Mouse (Mus musculus) hindbrain, embryonic 13.5 days (tissue): ENCODE results near the gene AC124502.3. TPM values are rescaled to one million over a fixed set of nuclear protein-coding genes. Genes with fewer than 3 reads are reported as not detected.
"Not testable (repeated sequence)": the region's sequence is repeated elsewhere in the genome, so short reads cannot be mapped to it uniquely, and the experiment has no call there.

Experiments used
- ATAC-seq: fragments of 200-750 bp; cut with Nextera tagmentation; 2 replicates; pipeline ENCODE4 v1.8.0; 2017; ENCODE audit warnings: moderate TSS enrichment; ENCODE audit not compliant: low FRiP score
- H3K27ac ChIP-seq: fragments of 300-500 bp; sonication (generic); 2 replicates; pipeline ENCODE4 v1.5.1; 2015; ENCODE audit warnings: inconsistent platforms, mild to moderate bottlenecking, moderate library complexity
- H3K27me3 ChIP-seq: fragments of 300-500 bp; sonication (generic); 2 replicates; pipeline ENCODE4 v1.6.1; 2015; ENCODE audit warnings: mild to moderate bottlenecking, inconsistent platforms
- H3K36me3 ChIP-seq: fragments of 300-500 bp; sonication (generic); 2 replicates; pipeline ENCODE4 v1.6.1; 2015; ENCODE audit warnings: mild to moderate bottlenecking, inconsistent platforms
- H3K4me1 ChIP-seq: fragments of 300-500 bp; sonication (generic); replicated peaks from 2 replicates; pipeline ENCODE4 v1.6.1; 2015; ENCODE audit warnings: inconsistent platforms
- H3K4me2 ChIP-seq: fragments of 300-500 bp; sonication (generic); 2 replicates; pipeline ENCODE4 v1.6.1; 2015; ENCODE audit warnings: inconsistent platforms, mild to moderate bottlenecking, moderate library complexity
- H3K4me3 ChIP-seq: fragments of 300-500 bp; sonication (generic); 2 replicates; pipeline ENCODE4 v1.5.1; 2015; ENCODE audit warnings: mild to moderate bottlenecking, inconsistent platforms
- H3K9ac ChIP-seq: fragments of 300-500 bp; sonication (generic); 2 replicates; pipeline ENCODE4 v1.6.1; 2015; ENCODE audit warnings: mild to moderate bottlenecking, inconsistent platforms
- H3K9me3 ChIP-seq: fragments of 300-500 bp; sonication (generic); 2 replicates; pipeline ENCODE4 v1.6.1; 2016; ENCODE audit warnings: inconsistent platforms
- WGBS: fragments of 180-500 bp; shearing (Covaris S2); methylation state at CpG from one replicate; pipeline ENCODE4 v1.1.7; 2015; 5-methylcytosine and 5-hydroxymethylcytosine counted together
- polyA plus RNA-seq: library from polyadenylated mRNA; unstranded; fragments of >200 nt; fragmentation: Nextera tagmentation; extraction: Ambion mirVana; gene quantifications from 2 replicates; pipeline ENCODE4 v1.2.1, GENCODE M21; 2015

Gene AC124502.3
- polyA plus RNA-seq = 3.9 and 5.9 TPM in 2 replicates

DNA sequence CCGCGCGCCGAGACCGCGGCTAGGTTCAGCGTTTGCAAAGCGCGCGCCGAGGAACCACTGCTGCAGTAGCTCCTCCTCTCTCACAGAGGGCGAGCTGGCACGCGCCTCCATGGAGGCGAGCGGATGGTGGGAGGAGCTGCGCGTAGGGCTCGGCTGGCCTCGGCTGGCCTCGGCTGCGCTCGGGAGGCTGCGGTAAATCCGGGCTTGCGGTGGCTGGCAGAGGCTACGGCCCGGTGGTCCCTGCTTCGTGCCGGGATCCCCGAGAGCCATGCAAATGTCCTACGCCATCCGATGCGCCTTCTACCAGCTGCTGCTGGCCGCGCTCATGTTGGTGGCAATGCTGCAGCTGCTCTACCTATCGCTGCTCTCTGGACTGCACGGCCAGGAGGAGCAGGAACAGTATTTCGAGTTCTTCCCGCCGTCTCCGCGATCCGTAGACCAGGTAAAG is at the start of gene AC124502.3, which contains the start of gene B4gat1:
Gene AC124502.3, plus strand, starts transcription at position 183 of the 448 bp plus-strand sequence.
Gene B4gat1, plus strand, starts transcription at position 118 of the 448 bp plus-strand sequence.
- Histone ChIP-seq H3K27ac (peak within 1 kb of the TSS; percentile 93), H3K9ac (peak within 1 kb of the TSS; percentile 94), H3K4me1 (peaks cover 46% of the 10 kb centered on the region), H3K9me3 (no peaks in the 10 kb centered on the region), H3K36me3 (peaks cover 11% of the 10 kb centered on the region), H3K4me3 (peak within 1 kb of the TSS; percentile 93), H3K27me3 (no peaks in the 10 kb centered on the region), H3K4me2 (peak within 1 kb of the TSS; percentile 97)
- ATAC-seq = peak; percentile 94
- 0% methylated on average over 43 of the region's 44 CpGs for WGBS

DNA sequence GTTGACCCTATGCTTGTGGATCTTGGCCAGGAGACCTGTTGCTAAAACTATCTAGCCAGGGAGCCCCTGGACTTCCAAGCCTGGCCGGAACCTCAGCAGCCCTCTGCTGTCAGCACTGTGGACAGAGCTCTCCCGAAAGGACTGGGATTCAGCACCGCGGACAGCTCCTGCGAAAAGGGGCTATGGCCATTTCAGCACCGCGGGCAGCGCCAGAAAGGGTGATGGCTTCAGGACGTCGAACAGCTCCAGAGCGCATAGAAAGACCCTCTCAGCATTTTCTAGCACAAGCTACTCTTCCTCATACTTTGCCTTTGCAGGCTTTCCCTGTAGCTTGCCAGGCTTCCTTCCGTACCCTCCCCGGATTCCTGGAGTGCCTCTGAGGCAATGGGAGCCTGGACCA is 49.7 kb upstream of the AC124502.3 start:
- ATAC-seq = no peak
- peaks cover 98% of the 10 kb centered on the region for H3K27me3 ChIP-seq
- peak overlapping the region; percentile 77; the same call in 1 of the 2 replicates for H3K27ac ChIP-seq
- peak overlapping the region; percentile 78 for H3K9ac ChIP-seq
- H3K4me1 ChIP-seq = peaks cover 40% of the 10 kb centered on the region
- 3% methylated on average over 13 of the region's 13 CpGs for WGBS
- no peaks in the 10 kb centered on the region for H3K9me3 ChIP-seq
- peaks cover 12% of the 10 kb centered on the region for H3K36me3 ChIP-seq
- H3K4me2 ChIP-seq = peak overlapping the region; percentile 76
- peak overlapping the region; percentile 51 for H3K4me3 ChIP-seq

DNA sequence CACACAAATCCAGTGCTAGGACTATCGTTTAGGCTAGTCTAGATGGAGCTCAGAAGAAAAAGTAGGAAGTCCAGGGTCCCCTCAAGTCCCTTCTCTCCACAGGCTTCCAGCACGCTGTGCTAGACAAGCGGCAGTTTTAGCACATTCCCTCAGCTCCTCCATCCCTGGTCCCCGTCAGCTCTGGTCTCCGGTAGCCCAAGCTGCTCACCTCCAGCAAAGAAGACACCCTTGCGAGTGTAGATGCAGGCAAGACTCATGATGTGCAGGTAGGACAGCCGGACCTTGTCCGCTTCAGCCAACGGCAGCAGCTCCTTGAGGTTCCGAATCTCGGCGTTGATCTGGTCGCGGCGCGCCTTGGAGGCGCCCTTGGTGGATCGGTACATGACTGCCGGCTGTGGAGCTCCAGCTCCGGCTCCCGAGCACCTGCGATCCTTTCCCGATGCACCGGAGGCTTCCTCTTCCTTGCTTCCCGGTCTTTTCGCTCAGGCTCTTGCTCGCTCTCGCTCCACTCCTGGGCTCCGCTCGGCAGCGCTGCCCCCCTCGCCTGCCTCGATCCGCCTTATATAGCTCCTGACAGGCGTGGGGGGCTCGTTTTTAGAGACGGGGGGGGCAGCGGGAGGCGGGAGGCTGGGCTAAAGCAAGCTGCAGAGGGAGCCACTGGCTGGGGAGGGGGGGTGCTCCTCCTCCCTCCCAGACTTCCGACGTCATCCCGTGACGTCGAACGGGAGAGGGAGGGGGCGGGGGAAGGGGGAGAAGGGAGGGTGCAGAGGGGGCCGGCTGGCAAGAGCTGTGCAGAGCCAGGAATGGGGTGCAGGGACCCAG is 49.0 kb upstream of the AC124502.3 start:
- ATAC-seq = peak; percentile 84
- no peaks in the 10 kb centered on the region for H3K9me3 ChIP-seq
- peak overlapping the region; percentile 76 for H3K4me2 ChIP-seq
- peaks cover 12% of the 10 kb centered on the region for H3K36me3 ChIP-seq
- H3K4me3 ChIP-seq = peak overlapping the region; percentile 51
- peaks cover 96% of the 10 kb centered on the region for H3K27me3 ChIP-seq
- WGBS = 12% methylated on average over 45 of the region's 47 CpGs
- H3K4me1 ChIP-seq = peaks cover 45% of the 10 kb centered on the region
- H3K27ac ChIP-seq = peak overlapping the region; percentile 77
- H3K9ac ChIP-seq = peak overlapping the region; percentile 78

- H3K9me3 ChIP-seq = no peaks in the 10 kb centered on the region
- peak; percentile 14; the same call in 1 of the 2 replicates for ATAC-seq
- peaks cover 12% of the 10 kb centered on the region for H3K36me3 ChIP-seq
- H3K9ac ChIP-seq = peak within 1 kb of the TSS; percentile 78
- peak within 1 kb of the TSS; percentile 77 for H3K27ac ChIP-seq
- H3K4me1 ChIP-seq = peaks cover 48% of the 10 kb centered on the region
- peak within 1 kb of the TSS; percentile 51 for H3K4me3 ChIP-seq
- H3K4me2 ChIP-seq = peak within 1 kb of the TSS; percentile 76
- 19% methylated on average over 4 of the region's 4 CpGs for WGBS
- peaks cover 96% of the 10 kb centered on the region for H3K27me3 ChIP-seq
Measured at GRCm38 (mm10) chr19:4990256-4990625, 48.5 kb upstream of the AC124502.3 start, which contains the start of gene Npas4. Npas4 (minus strand) TSS chr19:4990316.

DNA sequence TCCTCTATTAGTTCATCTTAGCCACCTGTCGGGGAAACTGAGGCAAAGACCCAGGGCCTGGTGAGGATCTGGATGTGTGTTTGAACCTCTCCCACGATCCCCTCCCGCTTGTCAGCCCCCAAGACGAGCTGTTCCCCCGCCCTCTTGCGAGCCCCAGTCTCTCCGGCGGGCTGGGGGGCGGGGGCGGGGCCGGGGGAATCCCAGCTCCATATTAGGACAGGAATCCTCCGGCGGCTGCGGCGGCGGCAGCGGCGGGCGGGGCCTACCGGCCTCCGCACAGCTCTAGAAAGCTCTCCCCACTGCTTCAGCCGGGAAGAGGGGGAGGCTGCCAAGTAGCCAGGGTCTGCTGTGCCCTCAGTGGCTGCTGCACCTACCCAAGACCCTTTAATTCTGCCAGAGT is 48.0 kb upstream of the AC124502.3 start:
- Histone ChIP-seq H3K9me3 (no peaks in the 10 kb centered on the region), H3K27ac (peak overlapping the region; percentile 77; the same call in 1 of the 2 replicates), H3K9ac (peak overlapping the region; percentile 78), H3K27me3 (peaks cover 95% of the 10 kb centered on the region), H3K36me3 (peaks cover 12% of the 10 kb centered on the region), H3K4me3 (peak overlapping the region; percentile 51), H3K4me2 (peak overlapping the region; percentile 76), H3K4me1 (peaks cover 48% of the 10 kb centered on the region)
- ATAC-seq = no peak
- WGBS = 2% methylated on average over 21 of the region's 22 CpGs

DNA sequence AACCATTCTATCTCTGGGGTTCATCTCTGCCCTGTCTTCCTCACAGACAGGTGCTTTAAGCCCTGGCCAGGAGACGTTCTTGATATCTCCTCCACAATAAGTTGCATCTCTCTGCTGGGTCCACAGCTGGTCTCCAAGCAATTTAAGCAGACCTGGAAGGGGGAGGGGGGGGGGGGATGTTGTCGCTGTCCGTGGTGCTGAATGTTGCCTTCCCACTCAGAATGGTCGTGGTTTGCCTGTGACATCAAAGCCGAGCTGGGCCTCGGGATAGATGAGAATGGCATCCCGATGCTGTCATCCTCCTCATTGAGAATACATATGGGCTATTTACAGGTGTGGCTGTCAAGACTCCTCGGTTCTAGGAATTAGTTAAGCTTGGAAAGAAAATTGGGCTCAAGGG is 46.3 kb upstream of the AC124502.3 start:
- 18% methylated on average over 8 of the region's 8 CpGs for WGBS
- Histone ChIP-seq H3K27ac (no peak overlapping the region), H3K9ac (no peak overlapping the region), H3K27me3 (peaks cover 94% of the 10 kb centered on the region), H3K4me3 (no peak overlapping the region), H3K4me2 (no peak overlapping the region), H3K9me3 (no peaks in the 10 kb centered on the region), H3K36me3 (no peaks in the 10 kb centered on the region; the same call in 1 of the 2 replicates), H3K4me1 (peaks cover 52% of the 10 kb centered on the region)
- no peak for ATAC-seq

DNA sequence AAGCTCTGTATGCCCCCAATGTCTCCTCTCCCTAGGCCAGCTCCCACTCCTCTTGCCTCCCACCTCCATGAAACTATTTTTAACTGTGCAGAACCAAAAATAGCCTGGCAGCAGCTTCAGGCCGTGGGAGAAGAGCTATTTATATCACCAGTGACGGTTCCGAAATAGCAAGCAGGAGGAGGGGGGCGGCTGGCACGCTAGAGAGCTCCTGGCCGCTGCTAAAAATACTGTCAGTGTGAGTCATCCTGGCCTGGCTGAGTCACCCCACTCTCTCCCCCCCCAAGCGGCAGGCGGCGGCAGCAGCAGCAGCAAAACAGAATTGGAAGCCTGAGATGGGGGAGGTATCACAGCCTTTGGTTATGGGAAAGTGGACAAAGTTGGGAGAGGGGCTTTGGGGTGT is 45.8 kb upstream of the AC124502.3 start:
- H3K4me1 ChIP-seq = peaks cover 58% of the 10 kb centered on the region
- no peaks in the 10 kb centered on the region for H3K9me3 ChIP-seq
- ATAC-seq = no peak
- H3K36me3 ChIP-seq = no peaks in the 10 kb centered on the region
- 6% methylated on average over 9 of the region's 9 CpGs for WGBS
- no peak overlapping the region for H3K4me3 ChIP-seq
- no peak overlapping the region for H3K4me2 ChIP-seq
- H3K9ac ChIP-seq = peak overlapping the region; percentile 29; the same call in 1 of the 2 replicates
- H3K27ac ChIP-seq = no peak overlapping the region
- H3K27me3 ChIP-seq = peaks cover 89% of the 10 kb centered on the region

GRCm38 (mm10) chr19:4994043-4994442 is 44.6 kb upstream of the AC124502.3 start:
- H3K4me3 ChIP-seq = no peak overlapping the region
- H3K36me3 ChIP-seq = no peaks in the 10 kb centered on the region
- H3K9me3 ChIP-seq = no peaks in the 10 kb centered on the region
- WGBS = 51% methylated on average over 5 of the region's 5 CpGs
- no peak overlapping the region for H3K4me2 ChIP-seq
- peaks cover 77% of the 10 kb centered on the region for H3K27me3 ChIP-seq
- H3K9ac ChIP-seq = no peak overlapping the region
- no peak for ATAC-seq
- H3K4me1 ChIP-seq = peaks cover 61% of the 10 kb centered on the region
- no peak overlapping the region for H3K27ac ChIP-seq

- Histone ChIP-seq H3K27me3 (peaks cover 43% of the 10 kb centered on the region), H3K9ac (no peak overlapping the region), H3K4me1 (peaks cover 51% of the 10 kb centered on the region), H3K27ac (no peak overlapping the region), H3K4me3 (no peak overlapping the region), H3K36me3 (no peaks in the 10 kb centered on the region), H3K9me3 (no peaks in the 10 kb centered on the region), H3K4me2 (0 out of 2 replicates have a peak overlapping the region, but pooled peaks have one; percentile 5)
- no peak for ATAC-seq
- WGBS = 76% methylated on average over 6 of the region's 6 CpGs
Measured at GRCm38 (mm10) chr19:4999445-5000140, 39.1 kb upstream of the AC124502.3 start.

- Histone ChIP-seq H3K9me3 (peaks cover 3% of the 10 kb centered on the region; the same call in 1 of the 2 replicates), H3K36me3 (no peaks in the 10 kb centered on the region), H3K9ac (peak overlapping the region; percentile 74), H3K4me3 (peak overlapping the region; percentile 43), H3K27me3 (peaks cover 22% of the 10 kb centered on the region), H3K4me2 (peak overlapping the region; percentile 67), H3K27ac (peak overlapping the region; percentile 97), H3K4me1 (peaks cover 48% of the 10 kb centered on the region)
- under 1% methylated on average over 39 of the region's 39 CpGs for WGBS
- peak; percentile 97 for ATAC-seq
Measured at GRCm38 (mm10) chr19:5001666-5002406, 36.9 kb upstream of the AC124502.3 start.

DNA sequence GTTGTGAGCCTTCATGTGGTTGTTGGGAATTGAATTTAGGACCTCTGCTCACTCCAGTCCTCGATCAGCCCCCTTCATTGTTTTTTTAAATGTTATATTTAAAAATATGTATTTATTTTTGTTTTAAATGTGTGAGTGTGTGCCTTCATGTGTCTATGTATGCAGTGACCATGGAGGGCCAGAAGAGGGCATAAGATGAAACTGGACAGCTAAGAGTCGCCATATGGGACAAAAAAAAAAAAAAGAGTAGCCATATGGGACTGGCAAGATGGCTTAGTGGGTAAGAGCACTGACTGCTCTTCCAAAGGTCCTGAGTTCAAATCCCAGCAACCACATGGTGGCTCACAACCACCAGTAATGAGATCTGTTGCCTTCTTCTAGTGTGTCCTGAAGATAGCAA is 35.0 kb upstream of the AC124502.3 start:
- peaks cover 17% of the 10 kb centered on the region; the same call in 1 of the 2 replicates for H3K27me3 ChIP-seq
- not testable (repeated sequence) for H3K9ac ChIP-seq, ATAC-seq, H3K27ac ChIP-seq, H3K4me3 ChIP-seq, H3K4me2 ChIP-seq, H3K9me3 ChIP-seq, H3K36me3 ChIP-seq
- 66% methylated on average over 2 of the region's 2 CpGs for WGBS
- H3K4me1 ChIP-seq = peaks cover 31% of the 10 kb centered on the region
